Mouse (Mus musculus) megakaryocyte, embryonic 14.5 days (primary cell): ENCODE results near the gene Sik3. TPM values are rescaled to one million over a fixed set of nuclear protein-coding genes. Genes with fewer than 3 reads are reported as not detected.

Experiments
- H3K27me3 ChIP-seq: replicated peaks from 2 replicates; pipeline ENCODE3; 2012; ENCODE audit warnings: inconsistent platforms
- H3K36me3 ChIP-seq: replicated peaks from 2 replicates; pipeline ENCODE3; 2012; ENCODE audit warnings: low read length, inconsistent platforms, mixed read lengths
- H3K4me1 ChIP-seq: 2 replicates; pipeline ENCODE4 v1.6.1; 2012; ENCODE audit warnings: inconsistent platforms
- H3K4me3 ChIP-seq: replicated peaks from 2 replicates; pipeline ENCODE3; 2012; ENCODE audit warnings: moderate library complexity, mild to moderate bottlenecking, inconsistent platforms
- H3K9me3 ChIP-seq: 2 replicates; pipeline ENCODE4 v1.6.1; 2012; ENCODE audit warnings: inconsistent platforms
- FLI1 ChIP-seq: IDR thresholded peaks from 2 replicates; pipeline ENCODE4 v1.6.1; 2012; ENCODE audit warnings: low read length, inconsistent platforms, mixed read lengths
- GATA1 ChIP-seq: IDR thresholded peaks from 3 replicates; pipeline ENCODE4 v1.6.1; 2012; ENCODE audit warnings: mixed read lengths, low read length, inconsistent platforms, borderline replicate concordance
- polyA plus RNA-seq: library from polyadenylated mRNA; stranded (reverse); fragments of >175 nt; gene quantifications from 2 replicates; pipeline ENCODE4 v1.2.3, GENCODE M21; 2012; ENCODE audit warnings: low replicate concordance; ENCODE audit not compliant: insufficient read depth

The Sik3 gene
- polyA plus RNA-seq, 1 experiment: 17.3 TPM

DNA sequence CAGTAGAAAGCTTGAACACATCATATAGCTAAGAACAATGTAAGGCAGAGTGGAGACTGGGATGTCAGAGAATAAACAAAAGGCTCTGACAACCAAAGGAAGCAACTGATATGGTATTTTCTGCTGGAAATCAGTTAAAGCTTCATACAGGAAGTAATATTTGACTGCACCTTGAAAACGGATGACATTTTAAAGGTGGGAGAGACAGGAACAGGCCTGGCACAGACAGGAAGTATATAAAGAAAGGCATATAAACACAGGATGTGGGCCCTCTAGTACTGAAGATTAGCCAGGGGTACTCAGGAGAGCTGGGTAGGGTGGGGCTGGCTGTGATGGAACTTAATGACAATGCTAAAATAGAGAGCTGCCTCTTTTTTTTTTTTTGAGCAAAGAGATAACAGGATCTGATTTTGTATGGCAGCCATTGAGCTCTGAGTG lies 163.3 kb downstream of the Sik3 start:
- Histone ChIP-seq H3K36me3 (peaks cover 59% of the 10 kb centered on the region), H3K9me3 (no peaks in the 10 kb centered on the region), H3K4me3 (no peak overlapping the region), H3K4me1 (peaks cover 87% of the 10 kb centered on the region), H3K27me3 (no peaks in the 10 kb centered on the region)
- TF ChIP-seq FLI1 (no peak), GATA1 (no peak)

DNA sequence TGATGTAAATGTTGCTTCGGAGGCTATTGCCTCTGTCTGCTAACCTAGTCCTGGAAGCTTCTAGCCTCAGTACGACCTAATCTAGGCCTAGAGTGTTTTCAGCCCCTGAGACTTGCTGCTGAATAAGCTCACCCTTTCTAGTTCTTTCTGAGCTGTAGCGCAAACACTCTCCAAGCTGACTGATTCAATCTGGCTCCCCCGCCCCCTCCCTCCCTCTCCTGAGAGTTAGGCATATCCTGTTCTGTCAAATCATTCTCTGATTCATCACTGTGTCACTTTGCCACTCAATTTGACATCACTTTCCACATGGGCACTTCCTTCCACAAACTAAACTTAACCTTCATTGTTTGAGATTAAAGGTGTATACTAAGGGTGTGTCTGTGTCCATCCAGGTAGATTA lies 164.0 kb downstream of the Sik3 start:
- Histone ChIP-seq H3K4me1 (peaks cover 88% of the 10 kb centered on the region), H3K27me3 (no peaks in the 10 kb centered on the region)
- no peak for TF ChIP-seq FLI1
- TF ChIP-seq GATA1: no peak

DNA sequence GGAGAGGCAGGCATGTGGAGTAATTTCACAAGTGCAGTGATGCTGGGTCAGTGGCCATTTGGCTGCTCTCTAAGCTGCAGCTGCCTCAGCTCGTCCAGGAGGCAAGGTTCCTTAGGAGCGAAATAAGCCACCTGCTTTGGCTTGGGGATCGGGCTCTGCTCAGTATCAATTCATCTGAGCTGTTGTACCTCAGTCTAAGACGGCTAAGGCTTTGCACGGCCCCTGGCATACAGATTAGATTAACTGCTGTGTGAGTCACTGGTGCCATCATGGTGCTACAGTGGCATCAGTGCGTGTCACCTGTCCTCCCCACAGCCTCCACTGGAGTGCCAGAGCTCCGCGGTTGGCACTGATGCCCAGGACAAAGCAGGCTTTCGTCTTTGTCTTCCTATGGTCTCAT lies 166.0 kb downstream of the Sik3 start:
- Histone ChIP-seq H3K36me3 (peaks cover 77% of the 10 kb centered on the region), H3K9me3 (no peaks in the 10 kb centered on the region), H3K27me3 (no peaks in the 10 kb centered on the region), H3K4me1 (peaks cover 83% of the 10 kb centered on the region), H3K4me3 (no peak overlapping the region)
- TF ChIP-seq GATA1: no peak
- TF ChIP-seq FLI1: no peak

More for the DNA sequence above, 164.0 kb downstream of the Sik3 start:
- Histone ChIP-seq H3K9me3 (no peaks in the 10 kb centered on the region), H3K4me3 (no peak overlapping the region), H3K36me3 (peaks cover 60% of the 10 kb centered on the region)

DNA sequence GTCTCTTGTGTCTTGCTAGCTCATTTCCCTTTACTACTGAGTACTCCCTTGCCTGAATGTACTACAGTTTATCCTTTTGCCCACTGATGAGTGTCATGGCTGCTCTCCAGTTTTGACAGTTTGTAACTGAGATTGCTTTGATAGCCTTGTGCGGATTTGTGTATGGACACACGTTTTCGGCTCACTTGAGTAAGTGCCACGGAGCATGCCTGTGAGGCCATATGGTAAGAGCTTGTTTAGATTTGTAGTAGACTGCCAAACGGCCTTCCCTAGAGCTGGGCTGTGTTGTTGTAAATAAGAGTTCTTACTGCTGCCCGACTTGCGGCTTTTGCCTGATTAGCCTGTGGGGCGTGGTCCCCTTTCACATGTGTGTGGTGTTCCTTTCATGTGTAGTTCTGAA lies 168.7 kb downstream of the Sik3 start:
- TF ChIP-seq GATA1 (no peak), FLI1 (no peak)
- Histone ChIP-seq H3K9me3 (no peaks in the 10 kb centered on the region), H3K4me1 (peaks cover 83% of the 10 kb centered on the region), H3K4me3 (no peak overlapping the region), H3K36me3 (peaks cover 94% of the 10 kb centered on the region), H3K27me3 (no peaks in the 10 kb centered on the region)

GRCm38 (mm10) chr9:46184542-46184941 lies 171.9 kb downstream of the Sik3 start:
- peaks cover 96% of the 10 kb centered on the region for H3K36me3 ChIP-seq
- peaks cover 72% of the 10 kb centered on the region for H3K4me1 ChIP-seq
- no peaks in the 10 kb centered on the region for H3K9me3 ChIP-seq
- no peak overlapping the region for H3K4me3 ChIP-seq
- no peak for TF ChIP-seq FLI1
- no peak for TF ChIP-seq GATA1
- no peaks in the 10 kb centered on the region for H3K27me3 ChIP-seq

DNA sequence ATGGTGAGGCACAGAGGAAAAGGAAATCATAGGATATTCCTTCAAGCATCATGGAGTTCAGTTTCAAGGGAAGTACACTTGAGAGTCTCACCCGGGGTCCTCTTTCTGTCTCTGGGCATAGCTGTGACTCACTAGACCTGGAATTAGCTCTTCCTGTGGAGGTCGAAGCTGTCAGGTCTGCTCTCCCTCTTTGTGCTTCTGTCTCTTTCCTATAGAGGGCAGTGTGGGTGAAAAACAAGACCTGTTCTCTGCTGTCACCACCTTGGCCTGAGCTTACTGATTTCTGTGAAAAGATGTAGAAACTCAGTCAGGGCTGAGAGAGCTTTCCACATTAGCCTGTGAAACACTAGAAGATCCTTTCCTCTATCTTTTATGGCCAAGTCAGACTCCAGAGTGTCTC lies 172.6 kb downstream of the Sik3 start:
- Histone ChIP-seq H3K4me3 (no peak overlapping the region), H3K36me3 (peaks cover 95% of the 10 kb centered on the region), H3K9me3 (no peaks in the 10 kb centered on the region), H3K4me1 (peaks cover 65% of the 10 kb centered on the region), H3K27me3 (no peaks in the 10 kb centered on the region)
- TF ChIP-seq GATA1 (no peak), FLI1 (no peak)

DNA sequence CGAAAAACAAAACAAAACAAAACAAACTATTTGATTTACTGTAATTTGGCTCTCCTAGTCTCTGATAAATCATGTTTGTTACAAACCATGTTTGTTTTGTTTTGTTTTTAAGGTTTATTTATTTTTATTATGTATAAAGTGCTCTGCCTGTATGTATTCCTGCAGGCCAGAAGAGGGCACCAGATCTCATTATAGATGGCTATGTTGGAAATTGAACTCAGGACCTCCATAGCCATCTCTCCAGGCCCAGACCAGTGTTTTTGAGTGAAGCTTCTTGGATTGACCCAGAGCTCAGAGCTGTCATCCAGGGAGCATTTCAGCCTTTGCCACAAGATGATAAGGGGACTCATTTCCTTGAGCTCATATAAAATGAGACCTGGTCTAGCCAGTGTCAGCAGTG lies 173.8 kb downstream of the Sik3 start:
- Histone ChIP-seq H3K9me3 (no peaks in the 10 kb centered on the region), H3K4me1 (peaks cover 63% of the 10 kb centered on the region), H3K4me3 (no peak overlapping the region), H3K36me3 (peaks cover 94% of the 10 kb centered on the region), H3K27me3 (no peaks in the 10 kb centered on the region)
- TF ChIP-seq GATA1 (no peak), FLI1 (no peak)

DNA sequence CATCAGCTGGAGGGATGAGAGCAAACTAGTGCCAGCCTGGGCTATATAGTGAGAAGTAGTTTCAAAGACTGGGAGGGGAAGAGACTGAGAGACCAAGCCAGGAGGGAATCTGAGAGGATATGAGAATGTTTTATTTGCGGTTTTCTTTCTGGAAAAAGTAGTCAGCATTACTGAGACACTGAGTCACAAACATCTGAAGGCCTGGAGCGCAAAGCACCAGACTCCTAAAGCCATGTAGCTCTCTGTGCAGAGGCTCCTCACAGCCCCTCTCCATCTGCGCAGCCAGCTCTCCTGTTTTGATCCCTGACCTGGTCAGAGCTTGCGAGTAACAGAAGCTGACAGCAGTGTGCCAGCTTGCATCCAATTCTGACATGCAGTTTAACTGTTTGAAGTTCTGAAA lies 175.8 kb downstream of the Sik3 start:
- no peak overlapping the region for H3K4me3 ChIP-seq
- peaks cover 49% of the 10 kb centered on the region for H3K4me1 ChIP-seq
- peaks cover 81% of the 10 kb centered on the region for H3K36me3 ChIP-seq
- H3K27me3 ChIP-seq: no peaks in the 10 kb centered on the region
- TF ChIP-seq GATA1: no peak
- no peak for TF ChIP-seq FLI1
- no peaks in the 10 kb centered on the region for H3K9me3 ChIP-seq

GRCm38 (mm10) chr9:46188956-46189355 lies 176.3 kb downstream of the Sik3 start:
- H3K9me3 ChIP-seq: no peaks in the 10 kb centered on the region
- H3K4me3 ChIP-seq: no peak overlapping the region
- H3K4me1 ChIP-seq: peaks cover 43% of the 10 kb centered on the region
- TF ChIP-seq GATA1 (no peak), FLI1 (no peak)
- peaks cover 83% of the 10 kb centered on the region for H3K36me3 ChIP-seq
- H3K27me3 ChIP-seq: no peaks in the 10 kb centered on the region

DNA sequence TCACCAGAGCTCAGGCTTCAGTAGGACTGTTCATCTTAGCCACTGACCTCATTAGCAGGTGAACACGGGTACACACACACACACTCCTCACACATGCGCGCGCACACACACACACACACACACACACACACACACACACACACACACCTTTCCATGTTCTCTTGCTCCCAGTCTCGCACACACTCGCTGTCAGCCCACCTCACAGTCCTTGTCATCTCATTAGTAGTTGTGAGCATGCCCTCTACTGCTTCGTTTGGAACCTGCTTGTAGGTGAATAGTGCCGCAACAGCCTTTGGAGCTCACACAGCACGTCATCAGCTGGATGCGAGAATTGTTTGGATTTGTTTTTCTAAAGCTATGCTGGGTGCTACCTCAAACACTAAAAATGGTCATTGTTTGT lies 176.8 kb downstream of the Sik3 start:
- Histone ChIP-seq H3K4me1 (peaks cover 42% of the 10 kb centered on the region), H3K27me3 (no peaks in the 10 kb centered on the region), H3K36me3 (peaks cover 83% of the 10 kb centered on the region), H3K4me3 (no peak overlapping the region), H3K9me3 (no peaks in the 10 kb centered on the region)
- no peak for TF ChIP-seq FLI1
- no peak for TF ChIP-seq GATA1

GRCm38 (mm10) chr9:46191234-46191633 lies 178.6 kb downstream of the Sik3 start:
- H3K4me1 ChIP-seq: peaks cover 36% of the 10 kb centered on the region
- TF ChIP-seq FLI1 (no peak), GATA1 (no peak)
- no peaks in the 10 kb centered on the region for H3K27me3 ChIP-seq
- H3K9me3 ChIP-seq: no peaks in the 10 kb centered on the region
- no peak overlapping the region for H3K4me3 ChIP-seq
- peaks cover 83% of the 10 kb centered on the region for H3K36me3 ChIP-seq
